Mouse (Mus musculus) CH12.LX (cell line): ENCODE data around the gene Hes1. TPM values are rescaled to one million over a fixed set of nuclear protein-coding genes. Genes with fewer than 3 reads are reported as not detected.

Experiments used
- DNase-seq: peaks from one replicate; pipeline ENCODE4 v3.0.0-alpha.2; 2013; ENCODE audit errors: extremely low read depth
- H3K27ac ChIP-seq: 2 replicates; pipeline ENCODE4 v1.5.1; 2012; ENCODE audit warnings: low read depth, mild to moderate bottlenecking, control low read depth, moderate library complexity; ENCODE audit not compliant: insufficient read depth
- H3K27me3 ChIP-seq: replicated peaks from 2 replicates; pipeline ENCODE3; 2012; ENCODE audit warnings: inconsistent platforms
- H3K36me3 ChIP-seq, 2 experiments: replicated peaks in 1 of 2; 2 replicates each; pipeline versions ENCODE3 to v1.6.1; 2012; ENCODE audit warnings: inconsistent platforms in 1 of 2, low read length in 1 of 2, mild to moderate bottlenecking in 1 of 2, mixed read lengths in 1 of 2, moderate library complexity in 1 of 2; ENCODE audit not compliant: control insufficient read depth in 1 of 2, insufficient read depth in 1 of 2
- H3K4me1 ChIP-seq, 2 experiments: 2 replicates each; pipeline ENCODE4 v1.6.1; 2012; ENCODE audit warnings: inconsistent platforms in 1 of 2, moderate library complexity in 1 of 2; ENCODE audit not compliant: insufficient read depth in 2 of 2, control insufficient read depth in 1 of 2
- H3K4me2 ChIP-seq: 2 replicates; pipeline ENCODE4 v1.6.1; 2012; ENCODE audit warnings: low read depth, mild to moderate bottlenecking, control low read depth; ENCODE audit not compliant: poor library complexity, insufficient read depth, severe bottlenecking
- H3K4me3 ChIP-seq, 3 experiments: fragments of 150-350 bp in 1 of 3; sonication (generic) in 1 of 3; replicated peaks in 1 of 3; 2 replicates each; pipeline versions ENCODE3 to v1.5.1; 2011 to 2012; ENCODE audit warnings: low read depth in 2 of 3, low read length in 2 of 3, mild to moderate bottlenecking in 2 of 3, moderate library complexity in 2 of 3, control low read depth in 1 of 3, improper control_type of control experiment in 1 of 3, inconsistent platforms in 1 of 3, mixed read lengths in 1 of 3; ENCODE audit not compliant: poor library complexity in 1 of 3
- H3K79me2 ChIP-seq: replicated peaks from 2 replicates; pipeline ENCODE4 v1.6.1; 2012; ENCODE audit warnings: mild to moderate bottlenecking, moderate library complexity; ENCODE audit not compliant: control insufficient read depth, poor library complexity, insufficient read depth, severe bottlenecking; ENCODE audit errors: extremely low read depth
- H3K9ac ChIP-seq: 2 replicates; pipeline ENCODE4 v1.6.1; 2012; ENCODE audit warnings: low read depth, mild to moderate bottlenecking, control low read depth, moderate library complexity; ENCODE audit not compliant: insufficient read depth
- H3K9me3 ChIP-seq: replicated peaks from 2 replicates; pipeline ENCODE3; 2012; ENCODE audit warnings: low read length, inconsistent platforms, mixed read lengths
- CHD1 ChIP-seq: IDR thresholded peaks from 2 replicates; pipeline ENCODE4 v1.6.1; 2012; ENCODE audit warnings: low read depth, low read length, improper control_type of control experiment, inconsistent platforms
- E2F4 ChIP-seq: IDR thresholded peaks from 2 replicates; pipeline ENCODE4 v1.6.1; 2011; ENCODE audit warnings: low read depth, low read length, improper control_type of control experiment; ENCODE audit not compliant: insufficient replicate concordance
- IRF4 ChIP-seq: IDR thresholded peaks from 2 replicates; pipeline ENCODE4 v1.6.1; 2014; ENCODE audit warnings: low read depth, mild to moderate bottlenecking, inconsistent platforms, low read length, improper control_type of control experiment
- KAT2A ChIP-seq: IDR thresholded peaks from 2 replicates; pipeline ENCODE4 v1.6.1; 2012; ENCODE audit warnings: low read length, improper control_type of control experiment, inconsistent platforms; ENCODE audit not compliant: insufficient replicate concordance
- MAZ ChIP-seq: IDR thresholded peaks from 2 replicates; pipeline ENCODE4 v1.6.1; 2012; ENCODE audit warnings: low read depth, mild to moderate bottlenecking, inconsistent platforms, low read length, improper control_type of control experiment, moderate library complexity
- MEF2A ChIP-seq: IDR thresholded peaks from 2 replicates; pipeline ENCODE4 v1.6.1; 2014; ENCODE audit warnings: low read depth, mild to moderate bottlenecking, inconsistent platforms, low read length, improper control_type of control experiment, borderline replicate concordance
- MXI1 ChIP-seq: IDR thresholded peaks from 2 replicates; pipeline ENCODE4 v1.6.1; 2011; ENCODE audit warnings: mild to moderate bottlenecking, low read depth, low read length, improper control_type of control experiment
- NELFE ChIP-seq: IDR thresholded peaks from 2 replicates; pipeline ENCODE4 v1.6.1; 2011; ENCODE audit warnings: low read depth, low read length, improper control_type of control experiment
- PAX5 ChIP-seq: IDR thresholded peaks from 2 replicates; pipeline ENCODE4 v1.6.1; 2012; ENCODE audit warnings: low read length, inconsistent platforms, mixed read lengths
- POLR2AphosphoS2 ChIP-seq: IDR thresholded peaks from 2 replicates; pipeline ENCODE4 v1.6.1; 2011; ENCODE audit warnings: low read depth, low read length, improper control_type of control experiment
- RAD21 ChIP-seq: IDR thresholded peaks from 2 replicates; pipeline ENCODE4 v1.6.1; 2011; ENCODE audit warnings: low read depth, mild to moderate bottlenecking, low read length, improper control_type of control experiment, moderate library complexity
- RCOR1 ChIP-seq: conservative IDR thresholded peaks from 2 replicates; pipeline ENCODE4 v1.6.1; 2012; ENCODE audit warnings: low read depth, mild to moderate bottlenecking, inconsistent platforms, low read length, improper control_type of control experiment
- SIN3A ChIP-seq: IDR thresholded peaks from 2 replicates; pipeline ENCODE4 v1.6.1; 2012; ENCODE audit warnings: low read length, improper control_type of control experiment, inconsistent platforms
- SMC3 ChIP-seq: IDR thresholded peaks from 2 replicates; pipeline ENCODE4 v1.6.1; 2011; ENCODE audit warnings: low read depth, low read length, improper control_type of control experiment
- USF1 ChIP-seq: IDR thresholded peaks from 2 replicates; pipeline ENCODE4 v1.6.1; 2014; ENCODE audit warnings: low read depth, mild to moderate bottlenecking, inconsistent platforms, low read length, improper control_type of control experiment
- ZKSCAN1 ChIP-seq: IDR thresholded peaks from 2 replicates; pipeline ENCODE4 v1.6.1; 2012; ENCODE audit warnings: low read depth, inconsistent platforms, low read length, improper control_type of control experiment, borderline replicate concordance
- ZMIZ1 ChIP-seq: IDR thresholded peaks from 2 replicates; pipeline ENCODE4 v1.6.1; 2012; ENCODE audit warnings: low read depth, mild to moderate bottlenecking, inconsistent platforms, low read length, improper control_type of control experiment
- dilution Hi-C: fragments of 300-500 bp; cut with MboI; formaldehyde crosslinking; loops from 2 replicates; pipeline ENCODE4 v1.14.3; 2020; ENCODE audit warnings: low sequenced_read_pairs; ENCODE audit not compliant: extremely low pct_unique_long_range_greater_than_20kb, extremely low pct_ligation_motif_present
- in situ Hi-C: fragments of 300-500 bp; cut with MboI; formaldehyde crosslinking; loops from 3 replicates; pipeline ENCODE4 v1.14.3; 2019; ENCODE audit warnings: low sequenced_read_pairs, low pct_ligation_motif_present, low pct_unique_long_range_greater_than_20kb, mixed read lengths
- polyA plus RNA-seq: library from polyadenylated mRNA; unstranded; fragments of >175 nt; gene quantifications from 2 replicates; pipeline ENCODE4 v1.2.1, GENCODE M21; 2012; ENCODE audit warnings: low read depth; ENCODE audit not compliant: insufficient read length
- total RNA-seq, 2 experiments: library from RNA; depleted of rRNA; stranded (reverse); fragments of 300-350 nt in 1 of 2; fragments of >200 nt in 1 of 2; gene quantifications; 2 replicates each; pipeline ENCODE4 v1.2.3; 2012 to 2014

The Hes1 gene
- total and polyA plus RNA-seq, 3 experiments = 1.4 to 3.6 (median 1.6) TPM

DNA sequence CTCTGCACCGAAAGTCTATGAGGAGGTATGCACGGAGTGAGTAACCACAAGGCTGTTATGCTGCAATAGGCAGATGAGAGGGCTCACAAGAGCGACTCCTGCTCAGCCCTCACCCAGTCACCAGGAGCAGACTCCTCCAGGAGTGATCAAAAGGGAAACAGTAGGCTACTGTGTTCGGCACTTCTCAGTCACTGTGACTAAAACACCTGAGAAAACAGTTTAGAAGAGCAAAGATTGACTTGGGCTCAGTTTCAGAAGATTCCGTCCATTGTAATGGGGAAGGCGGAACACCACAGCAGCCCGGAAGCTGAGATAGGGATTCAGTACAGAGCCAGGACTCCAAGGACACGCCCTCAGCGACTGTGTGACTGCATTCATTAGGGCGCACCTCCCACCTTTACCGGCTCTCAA lies 16.8 kb upstream of the Hes1 start:
- peaks cover 4 to 9% of the 10 kb centered on the region in 2 experiments for H3K4me1 ChIP-seq
- H3K36me3 ChIP-seq = no peaks in the 10 kb centered on the region
- H3K27ac ChIP-seq = no peak overlapping the region
- DNase-seq = no peak
- H3K9ac ChIP-seq = no peak overlapping the region
- in situ Hi-C loops (no loop called here), dilution Hi-C loops (no loop called here)
- TF ChIP-seq ZKSCAN1 = no peak
- H3K4me2 ChIP-seq = no peak overlapping the region
- no peaks in the 10 kb centered on the region for H3K9me3 ChIP-seq
- H3K27me3 ChIP-seq = peaks cover 36% of the 10 kb centered on the region
- no peak overlapping the region for H3K4me3 ChIP-seq
- H3K79me2 ChIP-seq = no peaks in the 10 kb centered on the region

DNA sequence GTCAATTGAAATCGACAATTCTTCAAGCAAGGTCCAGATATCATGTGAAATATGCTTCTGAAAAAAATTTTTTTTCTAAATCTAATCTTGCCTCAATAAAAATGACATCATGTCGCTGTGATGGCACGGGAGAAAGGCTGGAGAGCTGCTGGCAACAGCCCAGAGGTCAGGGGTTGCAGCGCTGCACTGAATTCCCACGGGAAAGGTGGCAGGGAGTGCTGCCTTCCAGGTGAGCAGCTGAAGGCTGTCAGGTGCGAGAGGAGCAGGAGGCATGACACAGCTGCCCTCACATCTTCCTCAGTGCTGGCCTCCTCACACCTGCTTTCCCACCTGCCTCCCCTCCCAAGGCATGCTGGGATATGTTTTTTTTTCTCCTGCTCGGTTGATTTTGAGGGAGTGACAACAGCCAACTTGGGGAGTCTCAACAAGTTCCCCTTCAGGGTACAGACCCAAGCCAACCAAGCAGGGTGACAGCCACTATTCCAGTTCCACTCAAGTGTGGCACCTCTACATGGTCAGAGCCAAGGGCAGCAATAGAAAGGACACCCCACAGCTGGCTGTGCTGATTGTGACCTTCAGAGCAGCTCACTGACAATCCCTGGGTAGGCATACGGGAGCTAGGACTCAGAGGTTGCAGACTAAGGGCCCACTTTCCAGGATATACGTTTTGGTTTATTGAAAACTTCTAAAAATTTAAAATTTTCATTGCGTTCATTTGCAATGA lies 13.3 kb upstream of the Hes1 start:
- no peak overlapping the region for H3K4me2 ChIP-seq
- no peaks in the 10 kb centered on the region for H3K36me3 ChIP-seq
- H3K27ac ChIP-seq = no peak overlapping the region
- no peaks in the 10 kb centered on the region for H3K9me3 ChIP-seq
- H3K4me1 ChIP-seq = no peaks in the 10 kb centered on the region; a peak in 1 of 4 replicates
- in situ Hi-C loops = no loop called here
- no peak overlapping the region for H3K4me3 ChIP-seq
- H3K9ac ChIP-seq = no peak overlapping the region
- dilution Hi-C loops = no loop called here
- TF ChIP-seq ZMIZ1 (no peak), SMC3 (no peak), RAD21 (no peak), ZKSCAN1 (no peak), PAX5 (no peak), MXI1 (no peak), POLR2AphosphoS2 (no peak), KAT2A (no peak), CHD1 (no peak), SIN3A (no peak), MEF2A (no peak), USF1 (no peak), IRF4 (no peak), E2F4 (no peak), NELFE (no peak), RCOR1 (no peak), MAZ (no peak)
- H3K79me2 ChIP-seq = no peaks in the 10 kb centered on the region
- peaks cover 30% of the 10 kb centered on the region for H3K27me3 ChIP-seq
- no peak for DNase-seq
